9 mouse cellular contexts compared by ENCODE assay signal in the genomic region with DNA sequence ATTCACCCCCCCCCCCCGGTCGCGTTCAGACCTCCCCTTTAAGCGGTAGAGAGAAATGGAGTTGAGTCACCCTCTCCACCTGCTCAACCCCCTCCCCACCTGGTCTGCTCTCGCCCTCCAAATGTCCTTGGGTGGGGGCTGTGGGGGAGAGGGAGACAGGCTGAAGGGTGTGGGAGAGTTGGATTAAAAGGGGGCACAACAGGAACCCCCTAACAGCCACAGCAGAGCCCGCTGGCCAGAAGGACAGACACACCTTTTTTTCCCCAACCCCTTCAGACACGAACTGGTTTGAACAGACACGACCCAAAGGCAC. TPM values are rescaled to one million over a fixed set of nuclear protein-coding genes. Genes with fewer than 3 reads are reported as not detected.
DNase-seq lines count a peak whose midpoint lies in the region; ATAC-seq and TF ChIP-seq lines count a peak whose summit lies in the region.
"Had no signal": no experiment of that assay in that cellular context is flagged by ENCODE, and none has a peak within 500 bp of the region (broad histone marks: within the 10 kb centered on the region; RNA-seq: fewer than 3 reads in every experiment).

No protein-coding gene starts in this region.

- TF ChIP-seq CTCF in left cerebral cortex, adult 2 months (IDR thresholded peaks at IDR 0.05): no peak

- no peak overlapping the region for H3ac ChIP-seq in myocyte (ENCODE audit: control insufficient read depth, insufficient read length)

- H3K9me3 ChIP-seq in embryonic facial prominence, embryonic 12.5 days: no peaks in the 10 kb centered on the region
- H3K9me3 ChIP-seq in intestine, embryonic 14.5 days (ENCODE audit: control insufficient read depth, low read length): no peaks in the 10 kb centered on the region

- peak overlapping the region; percentile 76 for H3K27ac ChIP-seq in left cerebral cortex, adult 2 months
- H3K27ac ChIP-seq in embryonic facial prominence, embryonic 12.5 days: no peak overlapping the region
- H3K27ac ChIP-seq in intestine, embryonic 14.5 days (ENCODE audit: low read depth): no peak overlapping the region

- 4% methylated on average over 8 of the region's 8 CpGs for WGBS in embryonic facial prominence, embryonic 12.5 days
- 2% methylated on average over 8 of the region's 8 CpGs for WGBS in intestine, embryonic 14.5 days

- DNase-seq in left cerebral cortex, adult 2 months (ENCODE audit: extremely low spot score in 1 of 2, low spot score in 2 of 2): no peak
- DNase-seq in left cerebral cortex, postnatal 36 days (ENCODE audit: low spot score in 2 of 2): no peak
- no peak for DNase-seq in intestine, embryonic 14.5 days (ENCODE audit: low spot score)
- DNase-seq in adrenal gland, postnatal 4 days (ENCODE audit: low spot score in 2 of 2): no peak
- DNase-seq in embryo, embryonic 10 days (ENCODE audit: low spot score): no peak
- DNase-seq in urinary bladder, adult 2 months (ENCODE audit: low spot score): no peak
- DNase-seq: gastrocnemius, postnatal 36 days had no signal

- peak overlapping the region; percentile 99 for H3K4me2 ChIP-seq in embryonic facial prominence, embryonic 12.5 days (replicated peaks)
- H3K4me2 ChIP-seq in intestine, embryonic 14.5 days (ENCODE audit: low read length): peak overlapping the region; percentile 49
- H3K4me2 ChIP-seq in myocyte (ENCODE audit: low read depth): peak overlapping the region; percentile 74

- intact Hi-C loops in left cerebral cortex, adult 2 months (cut with DNase I): no loop called here
- intact Hi-C loops in left cerebral cortex, postnatal 36 days (cut with DNase I): no loop called here

- ATAC-seq in embryonic facial prominence, embryonic 12.5 days (ENCODE audit: insufficient number of reproducible peaks, insufficient read depth, low FRiP score, low TSS enrichment): no peak
- ATAC-seq in intestine, embryonic 14.5 days (replicated peaks; ENCODE audit: low FRiP score, low TSS enrichment, low read depth): no peak

- TF ChIP-seq POLR2A in myocyte (IDR thresholded peaks at IDR 0.05; ENCODE audit: insufficient read length, low read depth): no peak

- no peaks in the 10 kb centered on the region for H3K36me3 ChIP-seq in embryonic facial prominence, embryonic 12.5 days
- H3K36me3 ChIP-seq in intestine, embryonic 14.5 days (ENCODE audit: control insufficient read depth, insufficient read depth, low read length): no peaks in the 10 kb centered on the region
- no peaks in the 10 kb centered on the region for H3K36me3 ChIP-seq in myocyte (ENCODE audit: control insufficient read depth, insufficient read depth)

- peaks cover 37% of the 10 kb centered on the region for H3K4me1 ChIP-seq in embryonic facial prominence, embryonic 12.5 days
- H3K4me1 ChIP-seq in intestine, embryonic 14.5 days (replicated peaks; ENCODE audit: control insufficient read depth, insufficient read depth, low read length): peaks cover 22% of the 10 kb centered on the region

- peaks cover 86% of the 10 kb centered on the region for H3K27me3 ChIP-seq in embryonic facial prominence, embryonic 12.5 days
- peaks cover 78% of the 10 kb centered on the region for H3K27me3 ChIP-seq in intestine, embryonic 14.5 days (replicated peaks; ENCODE audit: control insufficient read depth, insufficient read depth, low read length)
- H3K27me3 ChIP-seq in myocyte (ENCODE audit: control insufficient read depth, insufficient read depth, insufficient read length): peaks cover 23% of the 10 kb centered on the region

- peak overlapping the region; percentile 48 for H3K4me3 ChIP-seq in left cerebral cortex, adult 2 months
- peak overlapping the region; percentile 28 for H3K4me3 ChIP-seq in embryonic facial prominence, embryonic 12.5 days
- H3K4me3 ChIP-seq in intestine, embryonic 14.5 days (ENCODE audit: low read depth, low read length): 0 out of 2 replicates have a peak overlapping the region, but pooled peaks have one; percentile 34
- peak overlapping the region; percentile 8 for H3K4me3 ChIP-seq in myocyte

- H3K9ac ChIP-seq in embryonic facial prominence, embryonic 12.5 days: no peak overlapping the region
- no peak overlapping the region for H3K9ac ChIP-seq in intestine, embryonic 14.5 days (ENCODE audit: low read length)

- H3K79me2 ChIP-seq in myocyte (ENCODE audit: control insufficient read depth, insufficient read depth): no peaks in the 10 kb centered on the region

TF ChIP-seq in myocyte, 11 proteins besides CTCF, POLR2A, EP300 and RAD21:
- TF ChIP-seq REST (IDR thresholded peaks at IDR 0.05; ENCODE audit: insufficient read depth, insufficient read length) (no peak), TCF12 (IDR thresholded peaks at IDR 0.05; ENCODE audit: insufficient read depth, poor library complexity, severe bottlenecking) (no peak), MAX (IDR thresholded peaks at IDR 0.05; ENCODE audit: low read depth) (no peak), POLR2AphosphoS2 (IDR thresholded peaks at IDR 0.05; ENCODE audit: insufficient read length, low read depth) (no peak), E2F4 (IDR thresholded peaks at IDR 0.05; ENCODE audit: insufficient read depth) (no peak), SRF (IDR thresholded peaks at IDR 0.05; ENCODE audit: control insufficient read depth, insufficient read length, low read depth) (no peak), TCF3 (IDR thresholded peaks at IDR 0.05; ENCODE audit: insufficient read length, low read depth) (no peak), CEBPB (IDR thresholded peaks at IDR 0.05; ENCODE audit: insufficient read depth, poor library complexity, severe bottlenecking) (no peak), USF1 (IDR thresholded peaks at IDR 0.05; ENCODE audit: low read depth) (no peak), MYOD1 (IDR thresholded peaks at IDR 0.05; ENCODE audit: control insufficient read depth in 1 of 3, insufficient read length in 2 of 3, low read depth in 2 of 3) (no peak), MYOG (IDR thresholded peaks at IDR 0.05; ENCODE audit: control insufficient read depth in 1 of 3, insufficient read depth in 1 of 3, insufficient read length in 2 of 3, low read depth in 2 of 3) (no peak)
TF ChIP-seq in myocyte: peak in this region for 0.

RNA-seq across cellular contexts. Expression of a gene that starts 3.0 kb away (rescaled TPM):
- total RNA-seq in left cerebral cortex, adult 2 months (2021): 100 to 1,000 TPM; 433 to 446 TPM
- total RNA-seq in left cerebral cortex, postnatal 36 days (2021): 100 to 1,000 TPM; 358 to 374 TPM
- polyA plus RNA-seq in embryonic facial prominence, embryonic 12.5 days (2016; fragmentation: Nextera tagmentation; extraction: Ambion mirVana): 1.2 and 2.5 TPM in 2 replicates
- polyA plus RNA-seq in intestine, embryonic 14.5 days (2014; fragmentation: Nextera tagmentation; extraction: Ambion mirVana): 0.36 and 0.53 TPM in 2 replicates
- 0.04 TPM for polyA plus RNA-seq in myocyte (2012; fragmentation: generic; extraction: Trizol)
- total RNA-seq in adrenal gland, postnatal 4 days (2021): 10 to 100 TPM; 15.3 to 17.2 TPM
- 0.08 and 0.15 TPM in 2 replicates for polyA plus RNA-seq in urinary bladder, adult 2 months (2012; rRNA removed)
- total RNA-seq: gastrocnemius, postnatal 36 days had no signal

RNA-seq across cellular contexts. Expression of a gene that starts 16.7 kb away (rescaled TPM):
- 100 to 1,000 TPM; 349 to 354 TPM for total RNA-seq in left cerebral cortex, adult 2 months (2021)
- total RNA-seq in left cerebral cortex, postnatal 36 days (2021): 100 to 1,000 TPM; 315 to 338 TPM
- 173 and 175 TPM in 2 replicates for polyA plus RNA-seq in embryonic facial prominence, embryonic 12.5 days (2016; fragmentation: Nextera tagmentation; extraction: Ambion mirVana)
- polyA plus RNA-seq in intestine, embryonic 14.5 days (2014; fragmentation: Nextera tagmentation; extraction: Ambion mirVana): 188 and 189 TPM in 2 replicates
- 172 TPM for polyA plus RNA-seq in myocyte (2012; fragmentation: generic; extraction: Trizol)
- total RNA-seq in adrenal gland, postnatal 4 days (2021): 100 to 1,000 TPM; 121 to 124 TPM
- 96.2 and 118 TPM in 2 replicates for polyA plus RNA-seq in urinary bladder, adult 2 months (2012; rRNA removed)

RNA-seq across cellular contexts. Expression of a gene that starts 41.4 kb away (rescaled TPM):
- total RNA-seq in left cerebral cortex, adult 2 months (2021): 10 to 100 TPM; 82.0 to 91.0 TPM
- 10 to 100 TPM; 90.3 to 90.8 TPM for total RNA-seq in left cerebral cortex, postnatal 36 days (2021)
- 115 and 128 TPM in 2 replicates for polyA plus RNA-seq in embryonic facial prominence, embryonic 12.5 days (2016; fragmentation: Nextera tagmentation; extraction: Ambion mirVana)
- polyA plus RNA-seq in intestine, embryonic 14.5 days (2014; fragmentation: Nextera tagmentation; extraction: Ambion mirVana): 102 and 104 TPM in 2 replicates
- polyA plus RNA-seq in myocyte (2012; fragmentation: generic; extraction: Trizol): 97.7 TPM
- total RNA-seq in adrenal gland, postnatal 4 days (2021): 10 to 100 TPM; 57.4 to 60.6 TPM
- 62.3 and 66.6 TPM in 2 replicates for polyA plus RNA-seq in urinary bladder, adult 2 months (2012; rRNA removed)

RNA-seq across cellular contexts. Expression of a gene that starts 42.4 kb away (rescaled TPM):
- 10 to 100 TPM; 38.7 to 39.1 TPM for total RNA-seq in left cerebral cortex, adult 2 months (2021)
- 10 to 100 TPM; 30.4 to 40.3 TPM for total RNA-seq in left cerebral cortex, postnatal 36 days (2021)
- polyA plus RNA-seq in embryonic facial prominence, embryonic 12.5 days (2016; fragmentation: Nextera tagmentation; extraction: Ambion mirVana): 41.5 and 51.4 TPM in 2 replicates
- 42.0 and 44.1 TPM in 2 replicates for polyA plus RNA-seq in intestine, embryonic 14.5 days (2014; fragmentation: Nextera tagmentation; extraction: Ambion mirVana)
- polyA plus RNA-seq in myocyte (2012; fragmentation: generic; extraction: Trizol): 124 TPM
- total RNA-seq in adrenal gland, postnatal 4 days (2021): 10 to 100 TPM; 60.4 to 64.7 TPM
- polyA plus RNA-seq in urinary bladder, adult 2 months (2012; rRNA removed): 45.8 and 50.9 TPM in 2 replicates

RNA-seq across cellular contexts. Expression of a gene that starts 42.8 kb away (rescaled TPM):
- total RNA-seq in left cerebral cortex, adult 2 months (2021): 1 to 10 TPM in 1 of 2 experiments, under 1 TPM in 1; 0.91 to 1.1 TPM
- total RNA-seq in left cerebral cortex, postnatal 36 days (2021): under 1 TPM; 0.57 to 0.91 TPM
- polyA plus RNA-seq in embryonic facial prominence, embryonic 12.5 days (2016; fragmentation: Nextera tagmentation; extraction: Ambion mirVana): 0.25 and 0.36 TPM in 2 replicates
- polyA plus RNA-seq in intestine, embryonic 14.5 days (2014; fragmentation: Nextera tagmentation; extraction: Ambion mirVana): 0.34 and 0.36 TPM in 2 replicates
- polyA plus RNA-seq in myocyte (2012; fragmentation: generic; extraction: Trizol): 17.6 TPM
- 1 to 10 TPM; 1.7 to 2.2 TPM for total RNA-seq in adrenal gland, postnatal 4 days (2021)
- 6.2 and 8.3 TPM in 2 replicates for polyA plus RNA-seq in urinary bladder, adult 2 months (2012; rRNA removed)

Comparison
In these comparisons a context has a peak if more than half of its experiments do, and no peak if none do; other contexts are left out.
1. H3K4me2 ChIP-seq: peak in every context shown above with its lines; median percentile 99 in embryonic facial prominence, embryonic 12.5 days; 74 in myocyte; 49 in intestine, embryonic 14.5 days.